Mouse (Mus musculus) neural tube, embryonic 12.5 days (tissue): ENCODE data around the gene Ubp1. TPM values are rescaled to one million over a fixed set of nuclear protein-coding genes. Genes with fewer than 3 reads are reported as not detected.

ENCODE experiments used
- ATAC-seq: fragments of 200-750 bp; cut with Nextera tagmentation; 2 replicates; pipeline ENCODE4 v1.8.0; 2017; ENCODE audit warnings: low read depth, mild to moderate bottlenecking, moderate TSS enrichment, moderate library complexity; ENCODE audit not compliant: low FRiP score
- H3K27ac ChIP-seq: fragments of 300-500 bp; sonication (generic); 2 replicates; pipeline ENCODE4 v1.5.1; 2016
- H3K27me3 ChIP-seq: fragments of 300-500 bp; sonication (generic); replicated peaks from 2 replicates; pipeline ENCODE4 v1.6.1; 2016; ENCODE audit warnings: mild to moderate bottlenecking
- H3K36me3 ChIP-seq: fragments of 300-500 bp; sonication (generic); 2 replicates; pipeline ENCODE4 v1.6.1; 2016; ENCODE audit warnings: mild to moderate bottlenecking
- H3K4me1 ChIP-seq: fragments of 300-500 bp; sonication (generic); 2 replicates; pipeline ENCODE4 v1.6.1; 2016
- H3K4me2 ChIP-seq: fragments of 300-500 bp; sonication (generic); replicated peaks from 2 replicates; pipeline ENCODE4 v1.6.1; 2016; ENCODE audit warnings: mild to moderate bottlenecking
- H3K4me3 ChIP-seq: fragments of 300-500 bp; sonication (generic); 2 replicates; pipeline ENCODE4 v1.5.1; 2016
- H3K9ac ChIP-seq: fragments of 300-500 bp; sonication (generic); 2 replicates; pipeline ENCODE4 v1.6.1; 2016; ENCODE audit warnings: mild to moderate bottlenecking
- H3K9me3 ChIP-seq: fragments of 300-500 bp; sonication (generic); 2 replicates; pipeline ENCODE4 v1.6.1; 2016; ENCODE audit warnings: mild to moderate bottlenecking
- WGBS: fragments of 180-500 bp; shearing (Covaris S2); methylation state at CpG from one replicate; pipeline ENCODE4 v1.1.7; 2016; 5-methylcytosine and 5-hydroxymethylcytosine counted together
- polyA plus RNA-seq: library from polyadenylated mRNA; unstranded; fragments of >200 nt; fragmentation: Nextera tagmentation; extraction: Ambion mirVana; gene quantifications from 2 replicates; pipeline ENCODE4 v1.2.1, GENCODE M21; 2016

The Ubp1 gene
- polyA plus RNA-seq, 1 experiment from 2014 or later: 52.0 TPM

- Histone ChIP-seq H3K9me3 (no peaks in the 10 kb centered on the region), H3K4me1 (peaks cover 11% of the 10 kb centered on the region; the same call in 1 of the 2 replicates), H3K27ac (no peak overlapping the region), H3K9ac (no peak overlapping the region), H3K27me3 (no peaks in the 10 kb centered on the region), H3K4me3 (no peak overlapping the region), H3K36me3 (no peaks in the 10 kb centered on the region), H3K4me2 (peak overlapping the region; percentile 82)
- ATAC-seq: no peak
- WGBS: 50% methylated on average over 9 of the region's 9 CpGs
Observed at GRCm38 (mm10) chr9:114025182-114025581, 94.4 kb downstream of the Ubp1 start.

GRCm38 (mm10) chr9:114025846-114026245 lies 95.1 kb downstream of the Ubp1 start:
- Histone ChIP-seq H3K9me3 (no peaks in the 10 kb centered on the region), H3K27me3 (no peaks in the 10 kb centered on the region), H3K9ac (peak overlapping the region; percentile 71; the same call in 1 of the 2 replicates), H3K4me3 (peak overlapping the region; percentile 75), H3K36me3 (no peaks in the 10 kb centered on the region), H3K4me2 (peak overlapping the region; percentile 82), H3K27ac (no peak overlapping the region), H3K4me1 (peaks cover 11% of the 10 kb centered on the region; the same call in 1 of the 2 replicates)
- ATAC-seq: no peak
- WGBS: 8% methylated on average over 8 of the region's 8 CpGs

GRCm38 (mm10) chr9:114026261-114026934 lies 95.7 kb downstream of the Ubp1 start:
- no peaks in the 10 kb centered on the region for H3K27me3 ChIP-seq
- H3K4me3 ChIP-seq: peak overlapping the region; percentile 75
- H3K36me3 ChIP-seq: no peaks in the 10 kb centered on the region
- ATAC-seq: peak; percentile 95
- peak overlapping the region; percentile 82 for H3K4me2 ChIP-seq
- H3K4me1 ChIP-seq: peaks cover 11% of the 10 kb centered on the region; the same call in 1 of the 2 replicates
- H3K9ac ChIP-seq: peak overlapping the region; percentile 71
- under 1% methylated on average over 51 of the region's 52 CpGs for WGBS
- no peaks in the 10 kb centered on the region for H3K9me3 ChIP-seq
- H3K27ac ChIP-seq: no peak overlapping the region

Other genes with a start within 250 kb of the Ubp1 start
- gene Pdcd6ip, start 222.7 kb upstream of the Ubp1 start, polyA plus RNA-seq: 48.3 and 54.7 TPM in 2 replicates
- gene Clasp2, start 189.5 kb upstream of the Ubp1 start, polyA plus RNA-seq: 82.7 and 83.4 TPM in 2 replicates
- 13.2 and 14.8 TPM in 2 replicates for gene Fbxl2, start 115.3 kb downstream of the Ubp1 start, polyA plus RNA-seq
- gene Susd5, start 126.2 kb downstream of the Ubp1 start, polyA plus RNA-seq: 1.8 and 2.3 TPM in 2 replicates